Mouse (Mus musculus) thymus, postnatal 4 days (tissue): ENCODE measurements at regions not wholly inside any gene's neighbourhood (a gene's known extent, or its start where the extent isn't known, plus 50 kb on each side); places are given as distances from the start of the nearest gene placed in this dataset.
"Not testable (repeated sequence)": the region's sequence is repeated elsewhere in the genome, so short reads cannot be mapped to it uniquely, and the experiment has no call there.

Experiments
- DNase-seq: peaks from one replicate; pipeline ENCODE4 v3.0.0; 2021

DNA sequence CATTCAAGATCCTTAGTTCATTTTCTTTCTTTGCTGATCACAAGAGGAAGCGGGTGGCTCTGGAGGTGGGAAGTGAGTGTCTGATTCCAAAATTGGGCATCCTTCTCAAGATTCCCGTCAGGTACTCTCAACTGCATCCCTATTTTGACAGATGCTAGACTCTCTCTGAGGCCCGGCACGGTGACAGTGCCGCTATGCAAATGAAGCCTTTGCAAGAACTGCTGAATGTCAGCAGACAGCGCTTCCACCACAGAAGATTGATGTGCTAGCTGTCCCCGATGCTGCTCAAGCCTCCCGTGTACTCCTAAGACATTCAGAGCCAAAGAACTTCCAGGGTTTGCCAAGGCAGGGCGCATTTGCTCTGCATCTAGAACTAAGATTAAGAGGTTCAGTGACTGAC is 50.9 kb upstream of the Cpne4 start:
- DNase-seq, result no peak

DNA sequence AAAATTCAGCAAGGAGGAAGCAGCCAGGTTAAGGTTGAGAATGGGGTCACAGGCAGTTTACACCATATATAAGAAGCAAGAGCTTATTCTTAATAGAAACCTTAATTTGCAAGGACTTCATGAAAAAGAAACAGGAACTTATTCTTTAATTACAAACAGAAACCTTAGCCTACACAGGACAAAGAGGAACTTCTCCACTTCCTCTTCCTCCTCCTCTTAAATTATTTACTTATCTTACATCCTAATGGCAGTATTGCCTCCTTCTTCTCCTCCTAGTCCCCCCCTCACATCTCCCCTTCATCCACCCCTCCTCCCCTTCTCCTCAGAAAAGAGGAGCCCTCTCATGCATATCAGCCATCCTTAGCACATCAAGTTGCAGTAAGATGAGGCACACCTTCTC is 56.4 kb upstream of the Cpne4 start:
- DNase-seq, result no peak

DNA sequence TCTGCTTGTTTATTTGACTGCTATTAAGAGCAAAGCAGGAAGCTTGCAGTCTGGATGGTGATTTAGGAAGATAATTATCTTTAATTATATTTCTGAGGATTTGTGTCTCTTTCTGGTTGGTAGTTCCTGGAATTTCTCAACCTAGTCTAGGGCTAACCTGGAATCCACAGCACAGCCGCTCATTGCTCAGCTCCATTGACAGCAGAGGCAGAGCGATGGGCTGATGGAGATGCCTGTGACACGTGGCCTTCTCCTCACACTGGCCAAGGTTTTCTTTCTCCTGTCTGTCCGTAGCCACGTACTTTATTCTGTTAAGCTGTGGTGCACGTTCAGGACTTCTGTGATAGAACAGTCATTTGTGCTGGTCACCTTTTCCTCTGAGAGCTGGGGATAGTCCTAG is 57.7 kb upstream of the Cpne4 start:
- no peak for DNase-seq

DNA sequence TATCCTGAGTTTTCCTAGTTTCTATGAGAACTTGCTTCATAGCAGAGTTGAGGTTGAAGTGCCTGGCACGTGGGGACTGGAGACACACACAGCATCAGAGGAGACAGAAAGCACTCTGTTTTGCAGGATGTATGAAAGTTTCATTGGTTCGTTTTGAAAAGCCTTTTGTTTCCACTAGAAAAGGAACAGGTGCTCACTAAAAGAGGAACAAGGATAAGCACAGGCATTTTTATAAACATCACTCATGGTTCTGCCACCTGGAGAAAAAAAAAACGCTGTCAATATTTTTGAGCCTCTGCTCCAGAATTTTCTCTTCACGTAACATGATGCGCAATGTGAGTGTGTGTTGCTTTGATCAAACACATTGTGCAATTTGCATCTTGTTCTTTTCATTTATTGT is 64.6 kb upstream of the Cpne4 start:
- DNase-seq, result no peak

DNA sequence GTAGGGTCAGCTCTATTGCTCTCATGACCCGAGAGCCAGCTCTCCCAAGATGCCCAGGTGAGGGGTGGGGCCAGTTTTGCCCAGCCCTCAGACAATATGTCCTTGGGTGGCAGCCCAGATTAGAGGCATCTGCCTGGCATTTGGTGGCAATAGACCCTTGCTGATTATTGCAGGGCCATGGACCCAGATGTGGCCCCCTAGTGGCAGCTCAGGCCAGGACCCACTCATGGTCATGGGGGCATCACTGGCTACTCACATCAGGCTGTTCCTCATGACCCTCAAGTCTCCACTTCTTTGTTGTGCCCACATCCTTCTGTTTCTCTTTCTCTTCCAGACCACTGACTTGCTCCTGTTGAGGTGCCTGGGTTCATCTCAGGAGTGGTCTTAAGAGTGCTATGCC is 66.4 kb upstream of the Cpne4 start:
- DNase-seq, result peak; percentile 34

DNA sequence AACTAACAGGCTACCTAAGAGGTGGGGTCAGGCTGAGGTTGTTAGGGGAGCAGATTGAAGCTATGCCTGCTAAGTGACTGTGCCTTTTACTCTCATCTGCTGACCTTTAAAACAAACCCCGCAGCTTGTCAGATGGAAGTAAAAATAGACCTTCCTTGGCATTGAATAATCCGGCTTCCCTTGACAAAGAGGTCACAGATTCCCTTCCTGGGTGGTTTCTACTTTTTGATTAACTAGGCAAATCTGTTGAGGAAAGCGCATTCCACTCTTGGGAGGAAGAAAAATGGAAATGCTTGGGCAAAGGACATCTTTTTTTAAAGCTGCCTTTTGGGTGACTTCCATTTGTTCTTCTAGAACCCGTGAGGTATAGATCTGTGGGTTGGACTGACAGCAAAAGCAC is 72.3 kb upstream of the Cpne4 start:
- DNase-seq, result no peak

DNA sequence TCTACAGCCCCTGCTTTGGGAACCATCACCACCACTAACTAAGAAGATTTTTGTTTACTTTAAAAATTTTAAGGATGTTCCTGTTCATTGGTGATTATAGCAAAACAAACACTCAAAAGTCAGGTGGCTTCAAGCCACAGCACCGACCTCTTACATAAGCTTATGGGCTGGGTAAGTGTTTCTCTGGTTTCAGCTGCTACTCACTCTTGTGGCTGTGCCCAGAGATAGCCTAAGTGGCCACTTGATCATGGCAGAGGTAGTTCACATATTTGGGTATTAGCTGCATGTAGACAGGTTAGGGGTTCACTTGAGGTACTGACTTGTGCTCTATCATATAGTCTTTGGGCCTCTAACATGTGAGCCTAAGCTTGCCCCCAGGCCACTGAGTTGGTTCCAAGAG is 79.8 kb upstream of the Cpne4 start:
- DNase-seq, result no peak

DNA sequence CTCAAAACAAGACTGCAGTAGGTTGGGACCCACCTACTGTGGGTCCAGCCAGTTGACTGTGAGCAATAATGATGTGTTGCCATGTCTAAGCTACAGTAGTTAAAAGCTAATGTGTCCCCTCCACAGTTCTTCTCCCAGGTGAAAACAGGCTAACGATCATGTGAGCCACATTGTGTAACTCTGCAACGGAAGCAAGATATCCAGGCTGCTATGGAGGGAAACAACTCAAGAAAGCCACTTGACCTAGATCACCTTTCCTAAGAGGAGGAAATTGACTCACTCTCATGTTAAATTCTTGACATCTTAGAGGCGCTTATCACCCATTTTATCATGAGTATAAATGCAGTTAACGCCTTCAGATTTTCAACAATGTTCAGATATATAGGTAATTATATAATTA is 83.4 kb upstream of the Cpne4 start:
- DNase-seq, result no peak

DNA sequence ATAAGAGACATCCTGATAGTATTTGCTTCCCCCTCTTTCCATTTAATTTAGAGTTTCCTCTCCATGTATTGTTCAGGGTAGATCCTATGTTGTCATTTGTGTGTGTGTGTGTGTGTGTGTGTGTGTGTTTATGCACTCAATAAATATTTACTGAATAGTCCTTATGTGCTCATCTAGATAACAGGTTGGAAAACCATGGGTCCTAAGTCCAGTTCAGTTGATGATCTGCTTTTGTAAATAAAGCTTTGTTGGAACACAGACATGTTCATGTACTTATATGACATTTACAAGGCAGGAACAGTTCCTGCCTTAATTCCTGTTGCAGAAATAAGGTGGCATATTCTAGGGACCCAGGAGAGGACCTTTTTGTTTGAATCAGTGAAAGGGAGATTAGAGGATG is 87.0 kb upstream of the Cpne4 start:
- DNase-seq, result no peak

DNA sequence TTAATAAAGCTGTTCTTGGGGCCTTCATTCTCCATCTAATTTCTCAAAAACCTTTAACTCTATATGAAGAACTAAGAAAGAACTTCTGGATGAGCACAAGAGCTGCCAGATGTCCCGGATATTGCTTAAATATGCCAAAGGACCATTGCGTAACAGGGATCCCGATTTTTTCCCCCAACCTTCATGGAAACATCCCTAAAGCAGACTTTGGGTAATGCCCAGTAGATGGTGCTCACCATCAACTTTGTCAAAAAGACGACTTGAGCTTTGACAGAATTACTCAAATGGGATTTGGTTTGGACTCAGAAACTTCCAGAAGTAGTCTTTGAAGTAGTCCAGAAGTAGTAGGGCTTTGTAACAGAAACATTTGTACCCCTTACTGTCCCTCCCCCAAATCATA is 89.5 kb upstream of the Cpne4 start:
- DNase-seq, result no peak

DNA sequence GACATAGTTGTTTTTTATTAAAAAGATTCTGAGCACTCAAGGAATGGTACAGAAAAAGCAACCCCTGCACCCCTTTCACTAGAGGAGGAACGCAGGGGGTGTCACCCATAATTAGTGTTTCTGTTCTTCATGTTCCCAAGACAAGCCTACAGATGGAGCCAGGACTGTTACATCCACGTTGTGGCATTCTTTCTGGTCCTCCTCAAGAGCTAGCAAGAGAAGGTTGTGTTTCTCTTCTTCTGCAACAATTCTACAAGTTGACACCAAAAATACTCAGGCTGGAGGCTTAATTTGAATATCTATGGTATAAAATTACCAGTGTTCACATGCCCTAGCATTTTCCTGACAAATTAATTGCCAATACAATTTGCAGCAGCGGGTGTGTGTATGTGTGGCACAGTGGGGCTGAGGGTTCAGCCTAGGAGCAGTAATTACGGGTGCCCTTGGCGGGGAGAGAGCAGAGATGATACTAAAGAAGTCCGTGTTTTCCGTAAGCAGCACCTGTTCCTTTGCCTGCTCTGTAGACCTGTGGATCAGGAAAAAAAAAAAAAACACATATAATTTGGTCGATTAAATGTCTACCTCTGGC is 98.4 kb upstream of the Cpne4 start:
- no peak for DNase-seq

DNA sequence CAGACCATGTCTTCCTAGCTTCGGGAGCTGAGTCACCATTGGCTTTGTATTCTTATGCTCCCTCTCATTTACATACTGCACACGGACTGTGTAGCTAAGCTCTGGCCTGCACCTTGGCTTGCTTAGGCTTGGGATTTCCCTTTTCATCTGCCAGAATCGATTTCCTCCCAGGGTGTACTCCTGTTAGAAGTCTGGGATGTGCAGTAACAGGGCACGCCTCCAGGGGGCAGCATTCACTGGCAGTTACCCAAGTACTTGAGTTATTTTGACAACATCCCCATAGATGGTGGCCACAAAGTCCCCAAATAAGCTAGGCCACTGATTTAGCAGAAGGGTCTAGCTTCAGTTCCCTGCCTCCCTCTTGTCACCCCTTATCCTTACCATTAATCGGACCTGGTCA is 102.2 kb upstream of the Cpne4 start:
- DNase-seq, result peak; percentile 70

DNA sequence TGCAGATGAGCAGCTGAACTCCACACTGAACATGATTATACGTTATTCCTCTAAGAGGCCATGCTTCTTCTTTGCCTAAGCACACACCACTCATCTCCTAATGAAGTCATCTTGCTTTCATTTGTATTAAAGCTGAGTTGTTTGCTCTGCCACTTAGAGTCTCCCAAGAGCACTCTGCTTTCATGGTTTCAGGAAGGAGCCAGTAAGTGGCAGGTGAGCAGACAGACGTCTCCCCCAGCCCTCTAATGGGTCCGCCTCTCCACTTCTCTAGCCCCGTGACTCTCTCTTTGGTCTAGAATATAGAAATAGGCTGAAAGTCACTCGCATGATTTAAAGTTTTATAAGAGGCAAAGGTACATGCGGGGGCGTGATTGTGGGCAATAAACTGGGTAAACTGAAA is 103.8 kb upstream of the Cpne4 start:
- DNase-seq, result no peak

DNA sequence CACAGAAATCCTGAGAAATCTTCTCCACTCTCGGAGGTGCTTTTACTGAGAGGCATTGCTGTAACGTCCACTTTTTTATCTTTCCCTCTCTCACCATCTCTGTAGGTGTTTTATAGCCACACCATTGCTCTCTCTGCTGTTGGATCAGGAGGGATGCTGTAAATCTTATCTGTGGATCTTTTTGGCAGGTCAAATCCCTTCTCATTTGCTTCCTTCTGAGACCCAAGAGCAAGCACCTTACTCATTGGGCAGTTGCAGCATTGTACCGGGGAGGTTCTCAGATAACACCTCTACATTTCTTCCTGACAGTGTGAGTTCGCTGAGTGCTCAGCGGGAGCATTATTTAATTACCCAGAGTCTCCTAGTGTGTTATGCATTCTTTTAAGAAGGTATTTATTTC is 75.5 kb upstream of the Acpp start:
- DNase-seq, result no peak

DNA sequence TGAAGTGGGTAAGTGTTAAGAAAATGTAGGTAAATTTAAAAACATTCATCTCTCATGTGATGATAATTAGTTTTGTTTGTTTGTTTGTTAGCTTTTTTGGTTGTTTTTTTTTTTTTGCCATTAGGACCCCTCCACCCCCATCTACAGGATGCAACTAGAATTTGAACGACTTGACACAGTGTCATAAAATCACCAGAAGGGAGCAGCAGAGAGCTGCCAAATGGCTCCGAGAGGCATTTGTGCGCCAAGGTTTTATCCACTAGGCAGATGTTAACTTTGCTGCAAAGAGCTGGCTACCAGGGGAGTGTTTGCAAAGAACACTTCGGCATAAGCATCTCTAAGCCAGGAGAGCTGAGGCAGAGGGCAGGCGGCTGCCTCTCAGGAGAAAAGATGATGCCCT is 72.7 kb upstream of the Acpp start:
- DNase-seq, result peak; percentile 47

DNA sequence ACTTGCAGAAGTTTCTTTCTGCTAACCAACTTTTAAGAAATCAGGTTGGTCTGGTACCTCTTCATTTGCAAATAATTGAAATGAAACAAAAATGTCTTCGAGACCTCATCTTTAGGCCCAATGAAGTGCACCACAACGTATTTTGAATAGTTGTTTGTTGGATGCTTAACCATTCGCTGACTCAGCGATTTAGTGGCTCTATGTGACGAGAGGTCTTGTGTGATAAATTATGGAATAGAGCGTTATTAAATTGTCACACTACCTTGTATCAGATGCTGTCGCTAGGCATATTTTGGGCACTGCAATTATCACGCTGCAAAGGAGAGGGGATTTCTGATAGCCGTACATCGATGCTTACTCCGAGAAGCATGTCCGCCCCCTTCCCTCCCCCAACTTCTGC is 71.8 kb upstream of the Acpp start:
- DNase-seq, result no peak

DNA sequence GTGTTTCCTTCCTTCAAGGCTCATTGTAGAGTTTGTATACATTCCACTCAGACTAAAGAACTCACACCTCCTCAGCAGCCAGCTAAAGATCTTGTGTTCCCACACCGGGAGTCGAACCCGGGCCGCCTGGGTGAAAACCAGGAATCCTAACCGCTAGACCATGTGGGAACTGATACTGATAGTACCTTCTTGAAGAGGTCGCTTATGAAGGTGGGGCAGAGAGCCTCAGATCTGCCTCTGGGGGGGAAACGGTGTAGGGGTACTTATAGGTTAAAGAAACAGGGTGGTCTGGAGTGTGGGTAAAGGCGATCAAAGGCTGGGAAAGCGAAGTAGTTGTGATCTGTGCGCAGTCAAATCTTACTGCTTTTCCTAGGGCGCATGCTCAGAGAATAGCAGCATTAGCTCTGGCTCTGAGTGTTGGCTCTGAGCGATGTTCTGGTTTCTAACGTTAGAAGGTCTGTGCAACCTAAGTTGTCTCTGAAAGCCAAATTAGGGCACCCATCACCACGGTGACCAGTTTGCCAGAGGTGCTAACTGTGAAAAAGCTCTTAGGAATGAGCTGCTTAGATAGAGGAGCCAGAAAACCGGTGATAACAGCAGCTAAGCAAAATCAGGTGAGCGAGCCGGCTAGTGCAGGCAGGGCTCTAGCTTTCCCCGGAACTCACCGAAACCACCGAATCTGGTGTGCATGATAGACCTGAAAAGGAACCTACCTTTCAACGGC is 71.2 kb upstream of the Acpp start:
- DNase-seq, result peak; percentile 15

DNA sequence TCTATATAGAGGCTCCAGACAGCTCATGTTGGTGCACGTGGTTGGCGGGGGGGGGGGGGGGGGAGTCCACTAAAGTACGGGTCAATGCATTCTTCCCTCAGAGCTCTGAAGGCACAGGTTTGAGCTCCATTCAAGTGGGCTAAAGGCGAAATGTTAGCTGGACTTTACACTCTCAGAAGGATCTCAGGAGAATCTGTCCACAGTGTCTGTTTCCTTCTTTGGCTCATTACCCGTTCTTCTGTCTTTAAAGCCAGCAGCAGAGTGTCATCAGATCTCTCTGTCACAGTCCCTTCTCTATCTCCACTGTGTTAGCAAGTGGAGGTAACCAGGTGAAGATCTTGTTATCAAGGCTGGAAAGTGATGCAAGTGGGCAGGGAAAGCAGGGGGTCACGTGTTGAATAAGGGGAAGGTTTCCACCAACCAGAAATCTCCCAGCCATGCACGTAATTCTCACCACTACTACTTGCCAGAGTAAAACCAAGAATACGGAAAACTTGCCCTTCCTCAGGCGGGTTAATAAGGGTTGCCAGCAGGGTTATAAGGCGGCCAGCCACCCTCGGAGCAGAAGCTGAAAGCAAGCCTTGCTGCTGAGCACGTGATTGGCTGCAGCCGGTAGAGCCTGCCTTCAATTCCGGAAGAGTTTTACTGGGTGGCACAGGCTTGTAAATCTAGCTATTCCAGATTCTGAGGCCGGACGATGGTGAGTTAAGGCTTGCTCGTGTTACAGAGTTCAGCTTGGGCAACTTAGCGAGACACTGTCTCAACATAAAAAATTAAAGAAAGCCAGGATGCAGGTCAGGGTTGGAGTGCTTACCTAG is 70.2 kb upstream of the Acpp start:
- DNase-seq, result peak; percentile 19

DNA sequence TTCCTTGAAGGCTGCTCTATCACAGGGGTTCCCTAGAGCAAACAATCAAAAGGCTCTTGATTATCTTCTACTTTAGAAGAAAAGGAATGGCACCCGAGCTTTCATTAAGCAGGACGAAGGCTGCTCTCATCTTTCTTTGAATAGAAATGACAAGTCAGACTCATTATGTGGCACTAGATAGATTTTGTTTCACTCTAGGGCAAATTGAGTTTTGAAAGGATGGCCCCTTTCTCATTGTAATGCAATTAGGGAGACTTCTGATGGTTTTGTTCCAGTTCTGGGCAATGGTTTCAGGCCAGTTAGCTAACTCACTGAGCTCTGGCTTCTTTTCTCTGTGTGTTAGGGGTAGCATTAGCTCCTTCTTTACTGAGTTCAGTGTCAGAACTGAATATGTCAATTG is 69.5 kb upstream of the Acpp start:
- no peak for DNase-seq

DNA sequence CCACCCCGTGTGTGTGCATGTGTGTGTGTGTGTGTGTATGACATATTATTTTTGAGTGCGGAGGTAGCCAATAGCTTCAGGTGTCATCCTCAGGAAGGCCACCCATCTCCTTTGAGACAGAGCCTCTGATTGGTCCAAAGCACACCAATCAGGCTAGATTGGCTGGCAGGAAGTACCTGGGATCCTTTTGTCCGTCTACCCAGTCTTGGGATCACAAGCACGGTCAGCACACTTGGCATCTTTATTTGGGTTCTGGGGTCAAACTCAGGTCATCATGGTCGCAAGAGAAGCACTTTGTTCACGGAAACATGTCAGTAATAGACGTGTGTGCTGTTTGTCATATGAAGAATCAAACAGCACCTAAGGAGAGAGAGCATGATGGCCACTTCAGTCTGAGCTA is 68.9 kb upstream of the Acpp start:
- DNase-seq, result no peak

DNA sequence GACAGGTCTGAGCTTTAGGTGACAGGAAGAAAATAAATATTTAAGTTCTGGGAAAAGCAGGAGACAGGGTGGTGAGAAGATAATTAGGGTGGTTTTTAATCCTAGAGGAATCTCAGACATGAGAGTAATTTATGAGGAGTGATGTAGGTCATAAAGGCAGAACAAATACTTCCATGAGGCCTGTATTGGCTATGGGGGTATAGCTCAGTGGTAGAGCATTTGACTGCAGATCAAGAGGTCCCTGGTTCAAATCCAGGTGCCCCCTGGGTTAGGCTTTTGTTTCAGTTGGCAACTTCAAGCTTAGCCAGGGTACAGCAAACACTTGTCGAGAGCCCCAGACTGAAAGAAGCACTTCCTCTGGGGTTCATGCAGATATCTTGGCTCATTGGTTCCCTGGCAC is 66.3 kb upstream of the Acpp start:
- no peak for DNase-seq

DNA sequence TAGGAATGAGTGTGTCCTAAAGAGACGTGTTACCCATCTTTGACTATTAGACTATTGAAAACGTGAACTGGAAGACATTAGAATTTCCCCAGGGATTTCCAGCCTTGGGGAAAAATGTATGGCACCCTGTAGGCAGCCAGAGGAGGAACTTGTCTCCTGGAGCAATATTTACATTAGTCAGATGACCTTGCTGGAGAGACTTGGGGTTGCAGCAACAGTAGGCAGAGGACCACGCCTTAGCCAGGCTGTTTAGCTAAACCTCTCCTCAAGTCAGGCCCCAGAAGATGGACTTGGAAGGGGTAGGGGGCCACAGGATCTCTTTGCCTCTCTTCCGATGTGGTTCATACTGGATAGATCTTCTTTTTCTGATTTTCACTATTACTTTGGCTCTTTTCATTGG is 64.1 kb upstream of the Acpp start:
- no peak for DNase-seq

DNA sequence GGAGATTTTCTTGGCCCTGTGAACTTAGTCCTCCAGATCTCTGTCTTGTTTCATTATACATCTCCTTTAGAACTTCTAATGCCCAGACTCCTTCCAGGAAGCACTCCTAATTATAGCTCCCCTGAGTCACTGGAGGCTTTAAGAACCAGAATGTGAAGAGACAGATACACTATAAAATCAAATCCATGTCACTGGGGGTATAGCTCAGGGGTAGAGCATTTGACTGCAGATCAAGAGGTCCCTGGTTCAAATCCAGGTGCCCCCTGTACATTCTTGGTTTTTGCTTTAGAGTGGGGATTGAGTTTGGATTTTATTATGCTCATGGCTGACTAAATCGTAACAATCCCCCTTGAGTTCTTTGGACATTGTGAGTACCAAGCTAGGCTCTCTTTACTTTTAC is 62.4 kb upstream of the Acpp start:
- no peak for DNase-seq

DNA sequence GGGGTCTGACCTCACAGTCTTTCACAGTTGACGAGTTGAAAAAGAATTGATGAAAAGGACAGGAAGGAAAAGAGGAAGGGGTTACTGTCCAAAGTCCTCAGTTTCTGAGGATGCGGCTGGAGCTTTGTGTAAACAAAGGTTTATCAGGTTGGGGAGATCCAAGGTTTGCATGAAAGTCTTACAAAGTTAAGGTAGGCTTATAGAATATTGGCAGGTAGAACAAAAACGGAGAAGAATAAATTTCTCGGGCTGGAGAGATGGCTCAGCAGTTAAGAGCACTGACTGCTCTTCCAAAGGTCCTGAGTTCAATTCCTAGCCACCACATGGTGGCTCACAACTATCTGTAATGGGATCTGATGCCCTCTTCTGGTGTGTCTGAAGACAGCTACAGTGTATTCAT is 60.9 kb upstream of the Acpp start:
- not testable (repeated sequence) for DNase-seq
